ENCODE assay signal across 9 mouse cellular contexts in genomic region chr15:7130691-7131225, GRCm38 (mm10). TPM values are rescaled to one million over a fixed set of nuclear protein-coding genes. Genes with fewer than 3 reads are reported as not detected.
DNase-seq lines count a peak whose midpoint lies in the region; ATAC-seq lines count a peak whose summit lies in the region.
"Had no signal": no experiment of that assay in that cellular context is flagged by ENCODE, and none has a peak within 500 bp of the region (broad histone marks: within the 10 kb centered on the region; RNA-seq: fewer than 3 reads in every experiment).

No protein-coding gene starts in this region.

- no peaks in the 10 kb centered on the region for H3K9me3 ChIP-seq in megakaryocyte, embryonic 14.5 days
- H3K9me3 ChIP-seq in forebrain, embryonic 15.5 days = no peaks in the 10 kb centered on the region
- no peaks in the 10 kb centered on the region for H3K9me3 ChIP-seq in liver, embryonic 11.5 days (ENCODE audit: control insufficient read depth, low read length)
- H3K9me3 ChIP-seq in stomach, embryonic 15.5 days = no peaks in the 10 kb centered on the region

- no peak overlapping the region for H3K27ac ChIP-seq in forebrain, embryonic 15.5 days (replicated peaks)
- H3K27ac ChIP-seq in liver, embryonic 11.5 days (ENCODE audit: low read depth, low read length) = no peak overlapping the region
- H3K27ac ChIP-seq in stomach, embryonic 15.5 days = no peak overlapping the region; the same call in 1 of the 2 replicates

- peaks cover 52% of the 10 kb centered on the region for H3K27me3 ChIP-seq in megakaryocyte, embryonic 14.5 days (replicated peaks)
- H3K27me3 ChIP-seq in forebrain, embryonic 15.5 days = no peaks in the 10 kb centered on the region
- H3K27me3 ChIP-seq in liver, embryonic 11.5 days (replicated peaks; ENCODE audit: control insufficient read depth, insufficient read depth, low read length) = peaks cover 44% of the 10 kb centered on the region
- H3K27me3 ChIP-seq in stomach, embryonic 15.5 days (replicated peaks) = no peaks in the 10 kb centered on the region

- WGBS in forebrain, embryonic 15.5 days = 35% methylated on average over 7 of the region's 7 CpGs
- 23% methylated on average over 7 of the region's 7 CpGs for WGBS in liver, embryonic 11.5 days
- WGBS in stomach, embryonic 15.5 days = 27% methylated on average over 7 of the region's 7 CpGs

- no peak for DNase-seq in liver, embryonic 11.5 days (ENCODE audit: low spot score)
- no peak for DNase-seq in cerebellum, postnatal 10 days
- no peak for DNase-seq in ovary, postnatal 36 days (ENCODE audit: low spot score)
- DNase-seq: layer of hippocampus, adult 9-11 months had no signal

- H3K4me2 ChIP-seq in forebrain, embryonic 15.5 days (replicated peaks) = peak overlapping the region; percentile 97
- H3K4me2 ChIP-seq in liver, embryonic 11.5 days = peak overlapping the region; percentile 90
- peak overlapping the region; percentile 85 for H3K4me2 ChIP-seq in stomach, embryonic 15.5 days

- no peak for ATAC-seq in megakaryocyte, adult 5-6 weeks (ENCODE audit: poor library complexity, severe bottlenecking)
- ATAC-seq in forebrain, embryonic 15.5 days (replicated peaks) = no peak
- ATAC-seq in liver, embryonic 11.5 days (replicated peaks; ENCODE audit: low FRiP score) = no peak
- no peak; the same call in 1 of the 2 replicates for ATAC-seq in stomach, embryonic 15.5 days (ENCODE audit: insufficient read depth, low FRiP score, low read depth)
- ATAC-seq in frontal cortex, adult (ENCODE audit: low TSS enrichment) = no peak

- no peak overlapping the region for H3K9ac ChIP-seq in forebrain, embryonic 15.5 days (replicated peaks)
- H3K9ac ChIP-seq in liver, embryonic 11.5 days (ENCODE audit: low read depth, low read length) = no peak overlapping the region; the same call in none of the 2 replicates
- H3K9ac ChIP-seq in stomach, embryonic 15.5 days = peak overlapping the region; percentile 12; the same call in 1 of the 2 replicates

- peaks cover 57% of the 10 kb centered on the region for H3K4me1 ChIP-seq in megakaryocyte, embryonic 14.5 days
- H3K4me1 ChIP-seq in forebrain, embryonic 15.5 days = peaks cover 26% of the 10 kb centered on the region
- H3K4me1 ChIP-seq in liver, embryonic 11.5 days (replicated peaks; ENCODE audit: control insufficient read depth, insufficient read depth, low read length) = peaks cover 11% of the 10 kb centered on the region
- 0 out of 2 replicates have a peak, but pooled peaks cover 3% of the 10 kb centered on the region for H3K4me1 ChIP-seq in stomach, embryonic 15.5 days

- peak overlapping the region; percentile 94 for H3K4me3 ChIP-seq in megakaryocyte, embryonic 14.5 days (replicated peaks)
- H3K4me3 ChIP-seq in forebrain, embryonic 15.5 days = peak overlapping the region; percentile 67
- H3K4me3 ChIP-seq in liver, embryonic 11.5 days (ENCODE audit: low read depth, low read length) = peak overlapping the region; percentile 72
- H3K4me3 ChIP-seq in stomach, embryonic 15.5 days (replicated peaks) = peak overlapping the region; percentile 85

- peaks cover 6% of the 10 kb centered on the region for H3K36me3 ChIP-seq in megakaryocyte, embryonic 14.5 days (replicated peaks; ENCODE audit: low read length)
- no peaks in the 10 kb centered on the region for H3K36me3 ChIP-seq in forebrain, embryonic 15.5 days
- H3K36me3 ChIP-seq in liver, embryonic 11.5 days (ENCODE audit: control insufficient read depth, insufficient read depth, low read length) = no peaks in the 10 kb centered on the region
- no peaks in the 10 kb centered on the region for H3K36me3 ChIP-seq in stomach, embryonic 15.5 days

RNA-seq across cellular contexts. Expression of gene Lifr, which starts 40.3 kb away (rescaled TPM):
- polyA plus RNA-seq in megakaryocyte, embryonic 14.5 days (2012; ENCODE audit: insufficient read depth, low replicate concordance) = 18.9 TPM in 1 of 2 replicates, not detected in the other
- total RNA-seq in megakaryocyte, adult 5-6 weeks (2015) = 7.3 and 9.2 TPM in 2 replicates
- 8.4 and 10.0 TPM in 2 replicates for total RNA-seq in megakaryocyte, adult 5-6 weeks (2017)
- polyA plus RNA-seq in forebrain, embryonic 15.5 days (2015; fragmentation: Nextera tagmentation; extraction: Ambion mirVana) = 7.6 and 8.1 TPM in 2 replicates
- 28.7 and 31.0 TPM in 2 replicates for polyA plus RNA-seq in liver, embryonic 11.5 days (2014; fragmentation: Nextera tagmentation; extraction: Ambion mirVana)
- polyA plus RNA-seq in stomach, embryonic 15.5 days (2015; fragmentation: Nextera tagmentation; extraction: Ambion mirVana) = 19.8 and 20.3 TPM in 2 replicates
